Mouse (Mus musculus): ENCODE measurements around the gene Ace3.

The Ace3 gene

GRCm38 (mm10) chr11:105994375-105994774 lies at the start of gene Ace3:
TSS of gene Ace3 (plus strand) at chr11:105994675.
- no peak for DNase-seq (ENCODE audit: low spot score)

- no peak for DNase-seq (ENCODE audit: low spot score)
These were observed 49.5 kb upstream of the Ace3 start for GRCm38 (mm10) chr11:105944770-105945672.

- no peak for DNase-seq (ENCODE audit: low spot score)
These were observed 47.8 kb upstream of the Ace3 start for GRCm38 (mm10) chr11:105946694-105947154.

DNA sequence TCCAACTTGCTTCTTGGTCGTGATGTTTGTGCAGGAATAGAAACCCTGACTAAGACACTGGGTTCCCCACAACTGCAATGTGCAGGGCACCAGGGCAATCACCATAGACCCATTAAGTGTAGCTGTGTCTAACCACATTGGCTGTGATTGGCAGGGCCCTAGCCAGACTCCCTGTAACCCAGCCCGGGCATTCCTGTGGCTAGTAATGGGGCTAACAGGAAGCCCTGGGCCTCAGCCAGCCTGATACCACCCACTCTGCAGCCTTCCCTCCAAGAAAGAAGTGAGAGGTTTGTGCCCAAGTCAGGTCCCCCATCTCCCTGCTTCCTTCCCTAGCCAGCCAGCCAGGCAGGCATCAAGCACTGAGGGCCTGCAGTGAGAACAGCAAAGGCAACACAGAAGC lies 46.2 kb upstream of the Ace3 start:
- no peak for DNase-seq (ENCODE audit: low spot score)

- DNase-seq (ENCODE audit: low spot score): no peak
These were observed 44.0 kb upstream of the Ace3 start for GRCm38 (mm10) chr11:105950519-105950918.

GRCm38 (mm10) chr11:105951601-105952044 lies 42.9 kb upstream of the Ace3 start:
- DNase-seq (ENCODE audit: low spot score): no peak

GRCm38 (mm10) chr11:105952111-105952510 lies 42.4 kb upstream of the Ace3 start:
- DNase-seq (ENCODE audit: low spot score): no peak

DNA sequence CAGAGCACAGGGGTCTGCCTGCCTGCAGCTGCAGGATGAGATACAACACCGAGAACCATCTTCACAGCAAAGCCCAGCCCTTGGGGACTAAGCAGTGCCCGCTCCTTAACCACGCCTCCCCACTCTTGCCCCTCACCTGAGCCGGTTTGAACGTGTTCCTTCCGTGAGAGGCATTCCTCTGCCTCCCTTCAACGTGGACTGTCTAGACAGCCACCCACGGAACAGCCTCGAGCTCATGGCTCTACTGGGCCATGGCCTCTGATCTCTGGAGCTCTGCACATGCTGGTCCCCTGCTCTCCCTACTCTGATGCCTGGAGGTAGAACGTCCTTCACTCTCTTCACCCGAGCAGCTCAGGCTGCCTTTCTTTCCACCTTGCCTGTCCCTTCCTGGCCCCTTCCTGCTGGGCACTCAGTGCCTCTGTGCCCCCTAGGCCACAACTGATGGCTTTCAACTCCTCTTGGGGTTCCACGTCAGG lies 41.5 kb upstream of the Ace3 start, which contains the start of gene Cyb561:
TSS of gene Cyb561 (minus strand) at position 426 of the 476 bp plus-strand sequence.
- DNase-seq (ENCODE audit: low spot score): no peak

- DNase-seq (ENCODE audit: low spot score): no peak
These were observed 41.1 kb upstream of the Ace3 start for GRCm38 (mm10) chr11:105953402-105953801.

DNA sequence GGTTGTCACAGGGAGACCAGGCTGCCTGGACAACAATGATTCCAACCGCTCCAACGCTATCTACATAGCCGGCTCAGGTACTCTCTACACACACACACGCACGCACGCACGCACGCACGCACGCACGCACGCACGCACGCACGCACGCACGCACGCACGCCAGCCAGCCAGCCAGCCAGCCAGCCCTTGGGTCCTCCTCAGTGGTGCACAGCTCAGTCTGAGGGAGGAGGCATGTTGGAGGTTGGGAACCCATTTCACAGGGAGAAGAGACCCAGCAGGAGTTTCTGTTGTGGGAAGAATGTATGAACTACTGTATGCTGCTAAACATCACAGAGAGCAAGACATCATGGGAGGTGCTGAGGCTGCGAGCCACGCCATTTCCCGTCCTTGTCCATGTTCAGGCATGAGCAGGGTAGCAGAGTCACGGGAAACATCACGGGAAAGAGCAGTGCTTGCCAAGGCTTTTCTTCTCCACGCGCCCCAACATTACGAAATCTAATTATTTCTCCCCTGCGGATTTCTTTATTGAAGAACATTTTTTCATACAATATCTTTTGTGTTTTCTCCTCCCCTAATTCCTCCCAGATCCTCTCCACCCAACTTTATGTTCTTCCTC lies 38.6 kb upstream of the Ace3 start:
- DNase-seq (ENCODE audit: low spot score): no peak

DNA sequence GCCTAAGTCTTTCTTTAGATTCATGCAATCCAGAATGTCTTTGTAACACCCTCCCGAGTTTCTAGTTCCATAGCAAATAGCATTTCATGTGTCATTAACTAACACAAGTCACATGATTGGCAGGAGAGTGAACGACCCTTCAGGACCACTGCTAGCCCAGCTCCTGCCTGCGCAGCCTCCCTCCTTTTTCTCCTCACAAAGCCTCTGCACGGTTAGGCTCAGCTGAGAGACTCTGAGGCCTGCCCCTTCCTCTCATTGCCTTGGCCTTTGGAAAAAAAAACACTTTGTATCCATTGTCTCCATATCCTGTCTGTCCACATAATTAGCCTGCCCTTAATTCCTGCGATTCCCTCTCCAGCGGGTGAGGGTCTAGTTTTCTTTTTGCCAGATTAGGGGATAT lies 37.0 kb upstream of the Ace3 start:
- no peak for DNase-seq (ENCODE audit: low spot score)

DNA sequence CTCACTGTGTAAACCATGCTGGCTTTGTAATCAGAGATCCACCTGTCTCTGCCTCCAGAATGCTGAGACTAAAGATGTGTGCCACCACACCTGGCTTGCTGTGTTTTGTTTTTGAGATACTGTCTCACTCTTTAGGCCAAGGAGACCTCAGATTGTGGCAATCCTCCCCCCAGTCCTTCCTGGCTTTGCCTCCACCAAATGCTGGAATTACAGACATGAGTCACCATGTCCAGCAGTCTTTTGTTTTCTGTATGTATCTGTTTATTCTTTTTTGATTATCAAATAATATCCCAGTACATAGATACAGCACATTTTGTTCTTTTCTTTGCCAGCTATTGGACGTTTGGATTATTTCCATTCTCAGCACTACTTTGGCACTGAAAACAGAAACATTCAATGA lies 35.9 kb upstream of the Ace3 start:
- DNase-seq (ENCODE audit: low spot score): no peak

DNA sequence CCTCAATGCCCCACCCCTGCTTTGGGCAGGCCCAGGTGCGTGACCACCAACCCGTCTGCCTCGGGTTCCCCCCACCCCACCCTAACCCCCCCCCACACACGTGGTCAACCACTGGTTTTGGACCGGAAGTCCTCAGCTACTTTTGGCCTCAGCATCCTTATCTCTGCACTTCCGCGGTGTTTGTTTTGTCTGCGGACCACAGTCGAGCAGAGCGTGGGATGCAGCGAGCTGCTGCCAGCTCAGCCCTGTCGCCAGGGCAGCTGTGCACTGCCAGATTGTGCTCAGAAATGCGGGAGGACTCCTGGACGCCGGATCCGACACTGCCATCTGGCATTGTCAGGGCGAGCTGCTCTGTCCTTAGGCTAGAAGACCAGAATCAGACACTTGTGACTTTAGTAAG lies 35.1 kb upstream of the Ace3 start:
- DNase-seq (ENCODE audit: low spot score): peak; percentile 64

- DNase-seq (ENCODE audit: low spot score): no peak
These were observed 29.8 kb upstream of the Ace3 start for GRCm38 (mm10) chr11:105964691-105965090.

GRCm38 (mm10) chr11:105966288-105966687 lies 28.2 kb upstream of the Ace3 start:
- no peak for DNase-seq (ENCODE audit: low spot score)

GRCm38 (mm10) chr11:105967741-105968574 lies 26.5 kb upstream of the Ace3 start, which contains the start of gene Ace:
TSS of gene Ace (plus strand) at chr11:105967945.
- peak; percentile 66 for DNase-seq (ENCODE audit: low spot score)

GRCm38 (mm10) chr11:105968948-105969347 lies 25.5 kb upstream of the Ace3 start:
- peak; percentile 43 for DNase-seq (ENCODE audit: low spot score)

DNA sequence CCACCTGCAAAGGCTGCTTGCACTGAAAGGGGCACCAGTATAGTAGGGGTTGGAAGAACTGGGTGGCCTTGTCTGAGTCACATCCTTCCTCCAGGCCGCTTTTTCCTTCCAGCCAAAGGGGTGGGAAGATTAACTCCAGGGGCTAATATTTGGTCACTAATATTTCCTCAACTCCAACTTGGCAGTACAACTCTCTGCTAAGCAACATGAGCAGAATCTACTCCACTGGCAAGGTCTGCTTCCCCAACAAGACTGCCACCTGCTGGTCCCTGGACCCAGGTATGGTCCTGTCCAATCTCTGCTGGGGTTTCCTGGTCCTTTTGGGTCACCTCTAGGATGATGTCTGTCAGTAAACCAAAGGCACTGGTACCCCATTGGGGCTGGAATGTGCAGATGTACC lies 25.0 kb upstream of the Ace3 start:
- DNase-seq (ENCODE audit: low spot score): peak; percentile 86

DNA sequence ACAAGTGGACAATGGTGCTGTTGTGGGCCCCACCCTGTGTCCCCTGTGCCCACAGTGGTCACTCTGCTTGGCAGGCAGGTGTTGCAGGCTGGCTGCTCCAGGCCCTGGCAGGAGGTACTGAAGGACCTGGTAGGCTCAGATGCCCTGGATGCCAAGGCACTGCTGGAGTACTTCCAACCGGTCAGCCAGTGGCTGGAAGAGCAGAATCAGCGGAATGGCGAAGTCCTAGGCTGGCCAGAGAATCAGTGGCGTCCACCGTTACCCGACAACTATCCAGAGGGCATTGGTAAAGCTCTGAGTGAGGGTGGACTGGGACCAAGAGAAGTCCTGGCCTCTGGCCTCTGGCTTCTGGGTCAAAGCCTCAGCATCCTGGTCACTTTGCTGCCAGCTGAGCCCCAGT lies 19.9 kb upstream of the Ace3 start:
- DNase-seq (ENCODE audit: low spot score): no peak

GRCm38 (mm10) chr11:105975050-105975449 lies 19.4 kb upstream of the Ace3 start:
- no peak for DNase-seq (ENCODE audit: low spot score)

DNA sequence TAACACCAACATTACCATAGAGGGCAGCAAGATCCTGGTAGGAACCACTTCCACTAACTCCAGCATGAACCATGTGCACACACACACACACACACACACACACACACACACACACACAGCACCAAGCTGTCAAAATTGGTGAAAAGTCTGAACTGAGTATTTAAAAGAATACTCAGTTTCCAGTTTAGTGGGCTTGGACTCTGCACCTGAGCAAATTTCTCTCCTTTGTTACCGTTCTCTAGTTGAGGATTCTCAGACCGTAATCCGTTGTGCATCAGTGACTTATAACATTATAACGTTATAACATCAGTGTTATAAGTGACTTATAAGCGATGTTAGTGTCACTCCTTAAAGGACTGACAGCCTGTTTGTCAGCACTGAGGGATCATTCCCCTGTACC lies 18.8 kb upstream of the Ace3 start:
- DNase-seq (ENCODE audit: low spot score): no peak

DNA sequence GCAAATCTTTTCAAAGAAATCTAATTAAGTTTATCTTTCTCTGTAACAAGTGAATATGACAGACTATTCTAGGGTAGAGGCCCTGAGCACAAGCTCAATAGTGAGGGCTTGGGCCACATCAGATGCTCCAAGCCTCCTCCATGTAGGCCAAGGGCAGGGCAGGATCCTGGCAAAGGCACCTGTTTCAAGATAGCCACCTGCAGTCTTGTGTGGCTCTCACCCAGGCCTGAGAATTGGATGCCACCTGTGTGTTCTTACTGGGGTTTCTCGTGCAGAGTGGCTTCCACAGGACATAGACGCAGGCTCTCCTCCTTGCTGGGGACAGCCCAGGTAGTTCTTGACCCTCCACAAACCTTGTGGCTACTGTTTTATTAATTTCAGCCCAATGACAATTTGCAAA lies 16.2 kb upstream of the Ace3 start:
- no peak for DNase-seq (ENCODE audit: low spot score)
